Mouse (Mus musculus) liver (tissue): Measurements from ENCODE around the gene H2-K1.

Source experiments
- DNase-seq: peaks from one replicate; pipeline ENCODE4 v3.0.0-alpha.2; 2020; ENCODE audit warnings: mixed read lengths

Gene H2-K1

GRCm38 (mm10) chr17:34000150-34000537, at the start of gene H2-K1:
TSS of gene H2-K1 (minus strand) at chr17:34000347.
- peak; percentile 83 for DNase-seq

DNA sequence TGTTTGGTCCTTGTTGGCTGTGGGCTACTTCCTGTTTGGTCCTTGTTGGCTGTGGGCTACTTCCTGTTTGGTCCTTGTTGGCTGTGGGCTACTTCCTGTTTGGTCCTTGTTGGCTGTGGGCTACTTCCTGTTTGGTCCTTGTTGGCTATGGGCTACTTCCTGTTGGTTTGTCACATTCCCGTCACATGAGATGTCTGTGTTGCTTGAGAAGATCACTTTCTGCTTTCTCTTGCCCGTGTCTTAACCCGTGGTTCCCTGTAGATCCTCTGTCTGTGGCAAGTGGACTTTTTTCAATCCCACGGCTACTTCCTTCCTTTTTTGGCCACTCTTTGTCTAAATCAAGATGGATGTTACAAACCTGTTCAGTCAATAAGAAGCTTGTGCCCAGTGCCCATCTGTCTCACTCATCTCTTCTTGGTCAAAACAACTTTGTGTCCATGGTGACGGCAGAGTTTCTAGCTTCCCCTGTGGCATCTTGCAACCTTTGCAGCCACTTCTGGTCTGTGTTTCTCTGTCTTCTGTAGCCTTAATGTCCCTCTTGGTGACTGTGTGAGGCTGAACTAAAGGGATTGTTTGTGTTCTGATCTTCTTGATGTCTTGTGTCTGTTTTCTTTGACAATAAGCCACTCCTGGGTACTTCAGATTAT, 47.4 kb upstream of the H2-K1 start:
- DNase-seq = no peak

GRCm38 (mm10) chr17:34045941-34046340, 45.8 kb upstream of the H2-K1 start:
- DNase-seq = no peak

- DNase-seq = no peak
These were observed 39.7 kb upstream of the H2-K1 start for GRCm38 (mm10) chr17:34039562-34040450.

DNA sequence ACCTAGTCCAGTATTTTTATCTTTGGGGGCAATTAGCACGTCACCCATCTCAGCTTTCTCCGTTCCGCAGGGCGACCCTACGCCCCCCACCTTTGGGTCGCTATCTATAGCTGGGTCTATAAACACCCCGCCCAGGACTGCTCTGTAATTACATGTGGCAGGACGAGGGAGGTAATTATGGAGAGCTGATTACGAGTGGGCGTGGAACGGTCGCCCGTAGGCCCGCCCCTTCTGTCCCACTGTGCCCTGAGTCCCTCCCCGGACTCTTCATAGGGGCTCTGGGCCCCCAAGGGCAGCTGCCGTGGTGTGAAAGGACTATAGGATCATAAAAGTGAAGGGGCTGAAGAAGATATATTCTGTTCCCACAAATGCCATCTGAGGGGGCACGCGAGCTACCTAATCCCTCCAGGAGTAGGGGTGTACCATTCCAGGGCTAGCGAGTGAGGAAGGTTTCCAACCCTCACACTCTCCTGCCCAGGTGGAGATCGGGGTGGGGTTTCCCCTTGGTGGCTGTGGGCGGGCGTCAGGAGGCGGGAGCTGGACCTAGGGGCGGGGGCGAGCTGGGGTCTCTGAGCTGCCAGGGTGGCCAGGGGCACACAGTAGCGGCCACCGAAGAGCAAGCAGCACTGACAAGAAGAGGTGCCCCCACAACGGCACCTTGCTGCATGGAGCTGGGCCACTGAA, 38.9 kb upstream of the H2-K1 start, which contains the start of gene Col11a2:
Gene Col11a2, plus strand, starts transcription at position 560 of the 684 bp plus-strand sequence.
- DNase-seq = no peak

- peak; percentile 34 for DNase-seq
These were observed 38.3 kb upstream of the H2-K1 start for GRCm38 (mm10) chr17:34038440-34038839.

GRCm38 (mm10) chr17:34037241-34037640, 37.1 kb upstream of the H2-K1 start:
- no peak for DNase-seq

DNA sequence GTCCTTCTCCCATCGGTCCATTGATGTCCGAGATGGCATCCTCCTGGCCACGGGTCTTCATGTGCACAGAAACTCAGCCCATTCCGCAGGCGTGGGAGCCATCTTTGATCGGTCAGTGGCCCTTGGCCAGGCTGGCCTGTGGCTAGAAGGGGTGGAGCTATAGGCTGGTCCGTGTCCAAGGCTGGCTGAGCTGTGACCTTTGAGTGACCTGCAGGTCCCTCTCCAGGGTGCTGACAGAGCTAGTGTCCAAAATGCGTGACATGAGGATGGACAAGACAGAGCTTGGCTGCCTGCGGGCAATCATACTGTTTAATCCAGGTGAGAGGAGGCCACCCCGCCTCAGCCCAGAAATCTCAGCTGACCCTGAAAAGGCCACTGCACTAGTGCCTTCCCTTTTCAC, 36.5 kb upstream of the H2-K1 start:
- DNase-seq = peak; percentile 37

DNA sequence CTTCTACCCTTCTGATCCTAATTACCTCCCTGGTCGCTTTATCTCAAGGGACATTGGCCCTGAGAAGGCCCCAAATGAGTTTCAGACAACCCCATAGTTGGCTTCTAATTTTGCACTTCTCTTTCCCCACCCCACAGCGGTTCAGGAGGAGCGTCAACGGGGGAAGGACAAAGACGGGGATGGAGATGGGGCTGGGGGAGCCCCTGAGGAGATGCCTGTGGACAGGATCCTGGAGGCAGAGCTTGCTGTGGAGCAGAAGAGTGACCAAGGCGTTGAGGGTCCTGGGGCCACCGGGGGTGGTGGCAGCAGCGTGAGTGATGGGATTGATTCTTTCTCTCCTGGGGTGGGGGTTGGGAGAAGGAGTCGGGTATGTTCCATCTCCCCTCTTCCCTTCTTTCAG, 35.4 kb upstream of the H2-K1 start:
- no peak for DNase-seq

- peak; percentile 77 for DNase-seq
These were observed 33.9 kb upstream of the H2-K1 start for GRCm38 (mm10) chr17:34034064-34034463.

- no peak for DNase-seq
These were observed 33.3 kb upstream of the H2-K1 start for GRCm38 (mm10) chr17:34033441-34033840.

GRCm38 (mm10) chr17:34032806-34033205, 32.7 kb upstream of the H2-K1 start:
- no peak for DNase-seq

GRCm38 (mm10) chr17:34032174-34032632, 32.1 kb upstream of the H2-K1 start:
- peak; percentile 80 for DNase-seq

DNA sequence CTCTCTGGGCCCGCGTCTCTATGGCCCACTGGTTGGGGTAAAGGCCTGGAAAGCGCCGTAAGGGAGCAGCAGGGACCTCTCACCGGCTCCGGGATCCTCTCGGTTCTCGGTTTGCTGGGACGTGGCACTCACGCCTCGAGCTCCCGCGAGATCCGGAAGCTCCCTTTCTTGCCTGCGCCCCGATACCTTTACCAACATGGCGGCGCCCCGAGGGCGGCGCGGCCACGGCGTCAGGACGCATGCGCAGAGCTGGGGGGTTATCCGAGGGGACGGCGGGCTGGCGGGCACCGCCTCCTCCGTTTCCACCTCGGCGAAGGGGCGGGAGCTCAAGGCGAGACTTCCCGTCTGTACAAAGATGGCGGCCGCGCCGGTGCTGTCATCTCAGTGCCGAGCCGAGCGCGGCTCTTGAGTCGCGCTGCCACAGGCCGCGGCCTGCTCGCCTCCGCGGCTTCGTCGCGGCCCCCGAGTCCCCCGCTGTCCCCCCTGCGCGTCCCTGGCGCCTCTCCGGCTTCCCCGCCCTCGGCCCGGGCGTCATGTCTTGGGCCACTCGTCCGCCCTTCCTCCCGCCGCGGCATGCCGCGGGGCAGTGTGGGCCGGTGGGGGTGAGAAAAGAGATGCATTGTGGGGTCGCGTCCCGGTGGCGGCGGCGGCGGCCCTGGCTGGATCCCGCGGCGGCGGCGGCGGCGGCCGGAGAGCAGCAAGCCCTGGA, 31.5 kb upstream of the H2-K1 start, which contains the start of the genes Slc39a7 and Rxrb:
Gene Slc39a7, minus strand, starts transcription at position 218 of the 709 bp plus-strand sequence.
Gene Rxrb, plus strand, starts transcription at position 348 of the 709 bp plus-strand sequence.
- DNase-seq = peak; percentile 99

DNA sequence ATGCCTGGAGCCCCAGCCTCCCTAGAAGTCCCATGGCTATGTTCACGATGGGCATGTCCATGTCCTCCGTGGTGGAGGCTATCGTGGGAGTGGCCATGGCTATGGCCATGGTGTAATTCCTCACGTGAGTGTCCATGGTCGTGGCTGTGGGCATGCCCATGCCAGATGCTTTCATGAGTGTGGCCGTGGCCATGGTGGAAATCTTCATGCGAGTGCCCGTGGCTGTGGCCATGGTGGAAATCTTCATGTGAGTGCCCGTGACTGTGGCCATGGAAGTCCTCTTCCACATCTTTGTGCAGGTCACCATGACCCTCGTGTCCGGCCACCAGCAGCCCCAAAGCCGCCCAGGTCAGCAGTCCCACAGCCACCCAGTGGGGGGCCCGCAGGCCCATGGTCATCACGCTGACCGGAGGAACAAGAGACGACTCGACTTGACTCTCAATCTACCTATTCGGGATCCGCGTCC, 30.7 kb upstream of the H2-K1 start:
- no peak for DNase-seq

GRCm38 (mm10) chr17:34029890-34030595, 29.9 kb upstream of the H2-K1 start:
- DNase-seq = no peak

DNA sequence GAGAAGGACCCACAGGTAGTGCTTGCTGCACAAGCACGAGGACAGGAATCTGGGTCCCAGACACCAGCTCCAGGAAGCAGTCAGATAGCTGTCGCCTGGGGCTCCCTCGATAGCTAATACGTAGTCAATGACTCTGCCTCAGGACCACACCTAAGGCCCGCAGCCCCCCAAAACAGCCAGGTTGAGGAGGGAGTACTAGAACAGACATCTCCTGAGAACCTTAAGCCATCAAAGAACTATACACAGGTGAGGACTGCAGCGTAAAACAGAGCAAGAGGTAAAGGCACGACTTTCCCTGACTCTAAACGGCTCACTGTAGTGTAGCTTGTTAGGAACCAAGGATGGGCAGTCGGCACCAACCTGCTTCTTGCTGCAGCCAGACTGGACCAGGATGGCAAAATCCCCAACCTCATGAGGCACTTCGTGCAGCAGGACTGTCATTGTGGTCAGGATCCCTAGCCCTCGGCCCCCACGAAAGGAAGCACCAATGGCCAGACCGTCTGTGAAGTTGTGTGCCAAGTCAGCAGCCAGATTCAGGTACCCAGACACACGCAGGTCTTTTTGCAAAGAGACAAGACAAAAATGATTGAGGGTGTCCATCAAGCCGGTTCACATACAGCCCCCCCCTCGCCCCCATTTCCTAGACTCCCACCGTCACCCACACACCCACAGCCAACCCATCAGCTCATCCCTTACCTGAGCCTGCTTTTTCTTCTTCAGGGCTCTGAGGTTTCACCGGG, 29.2 kb upstream of the H2-K1 start:
- DNase-seq = no peak

GRCm38 (mm10) chr17:34028501-34029149, 28.5 kb upstream of the H2-K1 start:
- peak; percentile 2 for DNase-seq

DNA sequence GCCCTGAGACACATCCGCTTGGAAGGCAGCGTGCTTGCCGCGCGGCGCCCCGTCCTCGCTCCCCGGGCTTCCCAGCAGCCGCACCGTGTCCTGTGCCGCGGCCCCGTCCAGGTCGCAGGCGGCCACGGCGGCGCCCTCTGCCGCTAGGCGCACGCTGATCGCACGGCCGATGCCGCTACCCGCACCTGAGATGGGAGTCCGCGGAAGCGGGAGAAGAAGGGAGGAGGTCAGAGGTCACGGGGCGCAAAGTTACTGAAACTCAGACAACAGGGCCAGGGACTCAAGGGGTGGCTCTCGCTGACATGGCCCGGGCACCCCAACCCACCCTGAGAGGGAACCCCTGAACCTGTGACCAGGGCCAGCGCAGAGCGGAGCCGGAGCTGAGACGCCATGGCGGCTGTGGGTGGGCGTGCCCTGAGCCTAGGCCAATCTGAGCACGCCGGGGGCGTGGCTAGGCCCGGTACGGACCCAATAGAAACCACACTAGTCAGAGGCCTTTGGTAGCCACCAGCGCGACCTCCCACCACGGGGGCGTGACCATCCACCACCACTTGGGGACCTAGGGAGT, 27.6 kb upstream of the H2-K1 start, which contains the start of gene H2-Ke6:
Gene H2-Ke6, minus strand, starts transcription at position 405 of the 568 bp plus-strand sequence.
- DNase-seq = peak; percentile 96
